Mouse (Mus musculus) frontal cortex, postnatal 36 days (tissue): ENCODE measurements at regions not wholly inside any gene's neighbourhood (a gene's known extent, or its start where the extent isn't known, plus 50 kb on each side); places are given as distances from the start of the nearest gene placed in this dataset.

ENCODE experiments used
- DNase-seq, 2 experiments: peaks; one replicate each; pipeline ENCODE4 v3.0.0; 2022; ENCODE audit warnings: low spot score in 2 of 2

GRCm38 (mm10) chr5:46278190-46278589 is 420.8 kb upstream of the Lcorl start:
- no peak for DNase-seq

GRCm38 (mm10) chr5:46256730-46257129 is 399.3 kb upstream of the Lcorl start:
- no peak for DNase-seq

GRCm38 (mm10) chr5:46253940-46254339 is 396.5 kb upstream of the Lcorl start:
- no peak for DNase-seq

- no peak for DNase-seq
Observed at GRCm38 (mm10) chr5:46235364-46236067, 378.1 kb upstream of the Lcorl start.

- no peak for DNase-seq
Observed at GRCm38 (mm10) chr5:46232780-46233179, 375.4 kb upstream of the Lcorl start.

GRCm38 (mm10) chr5:46228667-46229066 is 371.3 kb upstream of the Lcorl start:
- no peak for DNase-seq

GRCm38 (mm10) chr5:46212845-46213468 is 355.5 kb upstream of the Lcorl start:
- DNase-seq = no peak

- no peak for DNase-seq
Observed at GRCm38 (mm10) chr5:46209076-46209475, 351.7 kb upstream of the Lcorl start.

- DNase-seq = no peak
Observed at GRCm38 (mm10) chr5:46203744-46204143, 346.3 kb upstream of the Lcorl start.

- DNase-seq = no peak
Observed at GRCm38 (mm10) chr5:46202457-46202772, 345.0 kb upstream of the Lcorl start.

GRCm38 (mm10) chr5:46201639-46202456 is 344.4 kb upstream of the Lcorl start:
- DNase-seq = no peak

GRCm38 (mm10) chr5:46186908-46187307 is 329.5 kb upstream of the Lcorl start:
- no peak for DNase-seq

- no peak for DNase-seq
Observed at GRCm38 (mm10) chr5:46182157-46182556, 324.7 kb upstream of the Lcorl start.

GRCm38 (mm10) chr5:46172315-46172714 is 314.9 kb upstream of the Lcorl start:
- no peak for DNase-seq

- DNase-seq = no peak
Observed at GRCm38 (mm10) chr5:46160774-46161173, 303.4 kb upstream of the Lcorl start.

GRCm38 (mm10) chr5:46151973-46152372 is 294.6 kb upstream of the Lcorl start:
- no peak for DNase-seq

- DNase-seq = no peak
Observed at GRCm38 (mm10) chr5:46150825-46151224, 293.4 kb upstream of the Lcorl start.

- DNase-seq = no peak
Observed at GRCm38 (mm10) chr5:46149851-46150615, 292.6 kb upstream of the Lcorl start.

- no peak for DNase-seq
Observed at GRCm38 (mm10) chr5:46139024-46139423, 281.6 kb upstream of the Lcorl start.

GRCm38 (mm10) chr5:46137695-46138094 is 280.3 kb upstream of the Lcorl start:
- no peak for DNase-seq

GRCm38 (mm10) chr5:46108020-46108419 is 250.6 kb upstream of the Lcorl start:
- no peak for DNase-seq

- no peak for DNase-seq
Observed at GRCm38 (mm10) chr5:46103350-46103749, 245.9 kb upstream of the Lcorl start.
